Mouse (Mus musculus): ENCODE measurements around the gene Rab30. TPM values are rescaled to one million over a fixed set of nuclear protein-coding genes. Genes with fewer than 3 reads are reported as not detected.
"Not testable (repeated sequence)": the region's sequence is repeated elsewhere in the genome, so short reads cannot be mapped to it uniquely, and the experiment has no call there.

Rab30 gene
- polyA plus RNA-seq, 1 experiment from 2014 or later, result 19.4 TPM

DNA sequence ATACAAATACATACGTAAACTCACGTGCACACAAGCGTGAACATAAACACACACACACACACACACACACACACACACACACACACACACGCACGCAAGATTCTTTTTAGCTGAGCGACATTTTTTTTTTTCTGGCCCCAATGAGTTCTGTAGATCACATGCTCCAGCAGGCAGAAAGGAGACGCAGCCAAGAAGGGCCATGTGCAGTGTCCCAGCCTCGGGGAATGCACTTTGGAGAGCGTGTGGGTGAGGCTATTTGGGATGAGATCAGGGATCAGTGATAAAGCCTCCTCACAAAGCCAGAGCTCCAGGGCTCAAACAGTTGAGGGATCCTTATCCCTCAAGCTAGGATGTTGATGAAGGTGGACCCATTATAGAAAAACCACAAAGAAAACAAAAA, 24.0 kb downstream of the Rab30 start:
- DNase-seq (ENCODE audit: low spot score, missing footprints) (peak; percentile 44), ATAC-seq (ENCODE audit: low FRiP score) (no peak)
- no peak overlapping the region for H3K27ac ChIP-seq (ENCODE audit: low read depth, low read length)
- H3K9ac ChIP-seq (ENCODE audit: low read length), result no peak overlapping the region
- H3K4me1 ChIP-seq (ENCODE audit: control insufficient read depth, insufficient read depth, low read length), result no peaks in the 10 kb centered on the region
- H3K36me3 ChIP-seq (ENCODE audit: control insufficient read depth, insufficient read depth, low read length), result no peaks in the 10 kb centered on the region
- H3K4me2 ChIP-seq, result no peak overlapping the region
- H3K27me3 ChIP-seq (ENCODE audit: control insufficient read depth, insufficient read depth, low read length), result no peaks in the 10 kb centered on the region
- 77% methylated on average over 9 of the region's 9 CpGs for WGBS
- H3K9me3 ChIP-seq (ENCODE audit: control insufficient read depth, low read length), result no peaks in the 10 kb centered on the region
- no peak overlapping the region for H3K4me3 ChIP-seq (ENCODE audit: low read depth, low read length)

DNA sequence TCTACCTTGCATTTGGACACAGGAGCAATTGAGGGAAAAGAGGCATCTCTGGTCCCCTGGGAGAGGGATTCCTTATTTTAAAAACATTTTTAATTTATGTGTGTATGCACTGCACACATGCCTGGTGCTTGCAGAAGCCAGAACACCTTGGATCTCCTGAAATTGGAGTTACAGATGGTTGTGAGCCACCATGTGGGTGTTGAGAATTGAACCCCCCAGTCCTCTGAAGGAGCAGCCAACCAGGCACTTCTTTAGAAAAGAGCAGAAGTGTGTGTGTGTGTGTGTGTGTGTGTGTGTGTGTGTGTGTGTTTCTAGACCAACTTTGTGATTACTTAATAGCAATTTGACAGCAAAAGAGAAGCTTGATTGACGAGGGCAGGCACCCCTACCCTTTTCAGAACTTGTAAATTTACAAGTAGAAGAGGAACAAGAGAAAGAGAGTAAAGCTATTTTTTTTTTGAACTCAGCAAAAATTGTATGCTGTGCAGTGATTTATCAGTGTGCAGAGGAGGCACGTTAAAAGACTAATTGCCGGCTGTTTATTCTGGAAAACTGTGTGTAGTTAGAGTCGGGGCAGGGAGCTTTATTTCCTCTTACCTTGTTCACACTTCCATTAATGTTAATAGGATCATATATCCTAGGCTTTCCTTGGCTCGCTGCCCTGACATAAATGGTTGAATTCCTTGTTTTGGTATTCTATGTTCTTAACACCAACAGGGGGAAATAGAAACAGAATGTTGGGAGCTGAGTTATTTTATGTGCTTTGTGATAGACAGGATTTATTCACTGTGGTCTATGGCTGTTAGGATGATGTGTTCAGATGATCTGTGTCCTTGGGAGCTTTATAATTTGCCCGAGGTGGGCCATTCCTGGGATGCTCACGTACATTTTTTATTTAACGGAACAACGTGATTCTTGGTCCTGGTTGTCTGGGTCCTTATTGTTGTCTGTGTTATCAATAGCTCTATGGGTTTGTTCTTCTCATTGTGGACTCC, 25.0 kb downstream of the Rab30 start:
- no peak overlapping the region for H3K9ac ChIP-seq (ENCODE audit: low read length)
- no peaks in the 10 kb centered on the region for H3K9me3 ChIP-seq (ENCODE audit: control insufficient read depth, low read length)
- H3K27me3 ChIP-seq (ENCODE audit: control insufficient read depth, insufficient read depth, low read length), result no peaks in the 10 kb centered on the region
- DNase-seq (ENCODE audit: low spot score, missing footprints), result peak; percentile 23
- H3K4me2 ChIP-seq, result no peak overlapping the region
- no peaks in the 10 kb centered on the region for H3K36me3 ChIP-seq (ENCODE audit: control insufficient read depth, insufficient read depth, low read length)
- no peak overlapping the region for H3K4me3 ChIP-seq (ENCODE audit: low read depth, low read length)
- no peak for ATAC-seq (ENCODE audit: low FRiP score)
- no peaks in the 10 kb centered on the region for H3K4me1 ChIP-seq (ENCODE audit: control insufficient read depth, insufficient read depth, low read length)
- H3K27ac ChIP-seq (ENCODE audit: low read depth, low read length), result no peak overlapping the region
- WGBS, result 81% methylated on average over 9 of the region's 9 CpGs

GRCm38 (mm10) chr7:92768116-92768515, 26.7 kb downstream of the Rab30 start:
- peak; percentile 51 for DNase-seq (ENCODE audit: low spot score, missing footprints)
- not testable (repeated sequence) for H3K4me1 ChIP-seq (ENCODE audit: control insufficient read depth, insufficient read depth, low read length); H3K27me3 ChIP-seq (ENCODE audit: control insufficient read depth, insufficient read depth, low read length); H3K4me2 ChIP-seq; H3K9me3 ChIP-seq (ENCODE audit: control insufficient read depth, low read length); H3K36me3 ChIP-seq (ENCODE audit: control insufficient read depth, insufficient read depth, low read length); H3K9ac ChIP-seq (ENCODE audit: low read length); H3K4me3 ChIP-seq (ENCODE audit: low read depth, low read length); ATAC-seq (ENCODE audit: low FRiP score); H3K27ac ChIP-seq (ENCODE audit: low read depth, low read length)
- 94% methylated on average over 12 of the region's 12 CpGs for WGBS

GRCm38 (mm10) chr7:92768859-92769258, 27.5 kb downstream of the Rab30 start:
- no peak overlapping the region for H3K4me3 ChIP-seq (ENCODE audit: low read depth, low read length)
- no peaks in the 10 kb centered on the region for H3K9me3 ChIP-seq (ENCODE audit: control insufficient read depth, low read length)
- no peaks in the 10 kb centered on the region for H3K36me3 ChIP-seq (ENCODE audit: control insufficient read depth, insufficient read depth, low read length)
- ATAC-seq (ENCODE audit: low FRiP score) (no peak), DNase-seq (ENCODE audit: low spot score, missing footprints) (no peak)
- H3K27me3 ChIP-seq (ENCODE audit: control insufficient read depth, insufficient read depth, low read length), result no peaks in the 10 kb centered on the region
- no peak overlapping the region for H3K9ac ChIP-seq (ENCODE audit: low read length)
- WGBS, result 75% methylated on average over 7 of the region's 7 CpGs
- H3K27ac ChIP-seq (ENCODE audit: low read depth, low read length), result no peak overlapping the region
- H3K4me1 ChIP-seq (ENCODE audit: control insufficient read depth, insufficient read depth, low read length), result no peaks in the 10 kb centered on the region
- H3K4me2 ChIP-seq, result no peak overlapping the region

- no peaks in the 10 kb centered on the region for H3K27me3 ChIP-seq (ENCODE audit: control insufficient read depth, insufficient read depth, low read length)
- DNase-seq (ENCODE audit: low spot score, missing footprints) (peak; percentile 65), ATAC-seq (ENCODE audit: low FRiP score) (no peak)
- no peak overlapping the region for H3K9ac ChIP-seq (ENCODE audit: low read length)
- H3K4me1 ChIP-seq (ENCODE audit: control insufficient read depth, insufficient read depth, low read length), result peaks cover 12% of the 10 kb centered on the region
- no peaks in the 10 kb centered on the region for H3K9me3 ChIP-seq (ENCODE audit: control insufficient read depth, low read length)
- H3K4me3 ChIP-seq (ENCODE audit: low read depth, low read length), result no peak overlapping the region
- no peak overlapping the region for H3K27ac ChIP-seq (ENCODE audit: low read depth, low read length)
- no peak overlapping the region for H3K4me2 ChIP-seq
- WGBS, result 92% methylated on average over 3 of the region's 3 CpGs
- H3K36me3 ChIP-seq (ENCODE audit: control insufficient read depth, insufficient read depth, low read length), result no peaks in the 10 kb centered on the region
Measured at GRCm38 (mm10) chr7:92773006-92773405, 31.6 kb downstream of the Rab30 start.

GRCm38 (mm10) chr7:92773596-92773995, 32.2 kb downstream of the Rab30 start:
- Histone ChIP-seq H3K9ac (ENCODE audit: low read length) (no peak overlapping the region), H3K27me3 (ENCODE audit: control insufficient read depth, insufficient read depth, low read length) (no peaks in the 10 kb centered on the region), H3K27ac (ENCODE audit: low read depth, low read length) (no peak overlapping the region), H3K36me3 (ENCODE audit: control insufficient read depth, insufficient read depth, low read length) (no peaks in the 10 kb centered on the region), H3K4me2 (no peak overlapping the region), H3K9me3 (ENCODE audit: control insufficient read depth, low read length) (no peaks in the 10 kb centered on the region), H3K4me3 (ENCODE audit: low read depth, low read length) (no peak overlapping the region), H3K4me1 (ENCODE audit: control insufficient read depth, insufficient read depth, low read length) (peaks cover 12% of the 10 kb centered on the region)
- 93% methylated on average over 3 of the region's 3 CpGs for WGBS
- no peak for ATAC-seq (ENCODE audit: low FRiP score)
- peak; percentile 59 for DNase-seq (ENCODE audit: low spot score, missing footprints)

GRCm38 (mm10) chr7:92774741-92775140, 33.3 kb downstream of the Rab30 start:
- H3K27ac ChIP-seq (ENCODE audit: low read depth, low read length), result no peak overlapping the region
- WGBS, result 90% methylated on average over 5 of the region's 5 CpGs

DNA sequence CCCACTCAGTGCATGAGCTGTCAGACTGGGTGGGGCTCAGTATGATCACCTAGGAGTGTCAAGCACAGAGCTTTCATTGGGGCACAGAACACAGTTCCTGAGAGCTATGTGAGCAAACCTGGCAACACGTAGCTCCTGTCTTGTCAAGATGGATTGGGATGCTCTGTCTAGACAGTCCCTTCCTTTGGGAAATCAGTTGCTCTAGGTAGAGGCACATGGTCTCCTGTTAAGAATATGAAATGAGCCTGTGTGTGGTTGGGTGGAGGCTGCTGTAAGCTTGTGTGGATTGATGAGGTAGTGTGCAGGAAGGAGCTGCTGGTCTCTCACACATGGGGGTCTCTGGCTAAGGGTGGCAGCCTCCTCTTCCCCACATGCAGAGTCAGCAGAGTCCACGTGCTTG, 34.3 kb downstream of the Rab30 start:
- peak; percentile 72 for DNase-seq (ENCODE audit: low spot score, missing footprints)
- Histone ChIP-seq H3K9ac (ENCODE audit: low read length) (no peak overlapping the region), H3K36me3 (ENCODE audit: control insufficient read depth, insufficient read depth, low read length) (no peaks in the 10 kb centered on the region), H3K27me3 (ENCODE audit: control insufficient read depth, insufficient read depth, low read length) (no peaks in the 10 kb centered on the region), H3K9me3 (ENCODE audit: control insufficient read depth, low read length) (no peaks in the 10 kb centered on the region), H3K4me3 (ENCODE audit: low read depth, low read length) (no peak overlapping the region), H3K4me1 (ENCODE audit: control insufficient read depth, insufficient read depth, low read length) (peaks cover 12% of the 10 kb centered on the region), H3K4me2 (no peak overlapping the region), H3K27ac (ENCODE audit: low read depth, low read length) (no peak overlapping the region)
- peak; percentile 27; the same call in 1 of the 2 replicates for ATAC-seq (ENCODE audit: low FRiP score)
- WGBS, result 55% methylated on average over 2 of the region's 2 CpGs

More at GRCm38 (mm10) chr7:92774741-92775140, 33.3 kb downstream of the Rab30 start:
- Histone ChIP-seq H3K9ac (ENCODE audit: low read length) (no peak overlapping the region), H3K36me3 (ENCODE audit: control insufficient read depth, insufficient read depth, low read length) (no peaks in the 10 kb centered on the region), H3K4me3 (ENCODE audit: low read depth, low read length) (no peak overlapping the region), H3K4me2 (no peak overlapping the region), H3K9me3 (ENCODE audit: control insufficient read depth, low read length) (no peaks in the 10 kb centered on the region), H3K27me3 (ENCODE audit: control insufficient read depth, insufficient read depth, low read length) (no peaks in the 10 kb centered on the region), H3K4me1 (ENCODE audit: control insufficient read depth, insufficient read depth, low read length) (peaks cover 12% of the 10 kb centered on the region)
- no peak for ATAC-seq (ENCODE audit: low FRiP score)
- peak; percentile 62 for DNase-seq (ENCODE audit: low spot score, missing footprints)

- no peaks in the 10 kb centered on the region for H3K9me3 ChIP-seq (ENCODE audit: control insufficient read depth, low read length)
- peaks cover 12% of the 10 kb centered on the region for H3K4me1 ChIP-seq (ENCODE audit: control insufficient read depth, insufficient read depth, low read length)
- WGBS, result 47% methylated on average over 4 of the region's 4 CpGs
- H3K4me3 ChIP-seq (ENCODE audit: low read depth, low read length), result no peak overlapping the region
- peak overlapping the region; percentile 43 for H3K9ac ChIP-seq (ENCODE audit: low read length)
- DNase-seq (ENCODE audit: low spot score, missing footprints) (no peak), ATAC-seq (ENCODE audit: low FRiP score) (no peak)
- peak overlapping the region; percentile 41; the same call in 1 of the 2 replicates for H3K27ac ChIP-seq (ENCODE audit: low read depth, low read length)
- H3K36me3 ChIP-seq (ENCODE audit: control insufficient read depth, insufficient read depth, low read length), result no peaks in the 10 kb centered on the region
- no peaks in the 10 kb centered on the region for H3K27me3 ChIP-seq (ENCODE audit: control insufficient read depth, insufficient read depth, low read length)
- H3K4me2 ChIP-seq, result no peak overlapping the region; the same call in 1 of the 2 replicates
Measured at GRCm38 (mm10) chr7:92776647-92777046, 35.2 kb downstream of the Rab30 start.
